Mouse (Mus musculus): ENCODE measurements at regions not wholly inside any gene's neighbourhood (a gene's known extent, or its start where the extent isn't known, plus 50 kb on each side); places are given as distances from the start of the nearest gene placed in this dataset.
A peak's percentile ranks its signal among the peaks of the same experiment; 100 is the strongest.

GRCm38 (mm10) chr1:76075685-76076455 is 529.8 kb downstream of the Slc4a3 start:
- H3K36me3 ChIP-seq (ENCODE audit: control insufficient read depth, insufficient read depth) = no peaks in the 10 kb centered on the region
- no peak overlapping the region for H3K4me2 ChIP-seq (ENCODE audit: low read depth, low read length)
- H3K9me3 ChIP-seq (replicated peaks; ENCODE audit: control insufficient read depth, low read length) = no peaks in the 10 kb centered on the region
- no peak overlapping the region for H3K4me3 ChIP-seq (ENCODE audit: low read length)
- no peak overlapping the region for H3K27ac ChIP-seq (ENCODE audit: low read length)
- no peak for ATAC-seq (replicated peaks; ENCODE audit: extremely low read depth, insufficient read depth, low FRiP score)
- 74% methylated on average over 10 of the region's 10 CpGs for WGBS
- H3K9ac ChIP-seq (ENCODE audit: low read length) = no peak overlapping the region
- peaks cover 8% of the 10 kb centered on the region; the same call in 1 of the 2 replicates for H3K4me1 ChIP-seq (ENCODE audit: control insufficient read depth, insufficient read depth, low read length)
- no peaks in the 10 kb centered on the region for H3K27me3 ChIP-seq (ENCODE audit: control insufficient read depth, insufficient read depth, low read length)

- no peak overlapping the region for H3K27ac ChIP-seq (ENCODE audit: low read length)
- no peaks in the 10 kb centered on the region for H3K27me3 ChIP-seq (ENCODE audit: control insufficient read depth, insufficient read depth, low read length)
- WGBS = 78% methylated on average over 6 of the region's 6 CpGs
- no peak overlapping the region for H3K4me3 ChIP-seq (ENCODE audit: low read length)
- ATAC-seq (replicated peaks; ENCODE audit: extremely low read depth, insufficient read depth, low FRiP score) = no peak
- H3K9ac ChIP-seq (ENCODE audit: low read length) = no peak overlapping the region
- no peaks in the 10 kb centered on the region for H3K36me3 ChIP-seq (ENCODE audit: control insufficient read depth, insufficient read depth)
- no peaks in the 10 kb centered on the region for H3K9me3 ChIP-seq (replicated peaks; ENCODE audit: control insufficient read depth, low read length)
- H3K4me1 ChIP-seq (ENCODE audit: control insufficient read depth, insufficient read depth, low read length) = peaks cover 26% of the 10 kb centered on the region
- no peak overlapping the region for H3K4me2 ChIP-seq (ENCODE audit: low read depth, low read length)
These were observed 534.2 kb downstream of the Slc4a3 start for GRCm38 (mm10) chr1:76080241-76080640.

- Histone ChIP-seq H3K36me3 (ENCODE audit: control insufficient read depth, insufficient read depth) (no peaks in the 10 kb centered on the region), H3K4me3 (ENCODE audit: low read length) (no peak overlapping the region), H3K27ac (ENCODE audit: low read length) (no peak overlapping the region), H3K4me2 (ENCODE audit: low read depth, low read length) (no peak overlapping the region), H3K27me3 (ENCODE audit: control insufficient read depth, insufficient read depth, low read length) (no peaks in the 10 kb centered on the region), H3K4me1 (ENCODE audit: control insufficient read depth, insufficient read depth, low read length) (peaks cover 21% of the 10 kb centered on the region), H3K9me3 (replicated peaks; ENCODE audit: control insufficient read depth, low read length) (no peaks in the 10 kb centered on the region), H3K9ac (ENCODE audit: low read length) (no peak overlapping the region)
- 49% methylated on average over 4 of the region's 4 CpGs for WGBS
- ATAC-seq (replicated peaks; ENCODE audit: extremely low read depth, insufficient read depth, low FRiP score) = no peak
These were observed 535.6 kb downstream of the Slc4a3 start for GRCm38 (mm10) chr1:76081700-76082099.

GRCm38 (mm10) chr1:76083273-76084036 is 537.4 kb downstream of the Slc4a3 start:
- Histone ChIP-seq H3K4me1 (ENCODE audit: control insufficient read depth, insufficient read depth, low read length) (peaks cover 21% of the 10 kb centered on the region), H3K36me3 (ENCODE audit: control insufficient read depth, insufficient read depth) (no peaks in the 10 kb centered on the region), H3K9me3 (replicated peaks; ENCODE audit: control insufficient read depth, low read length) (no peaks in the 10 kb centered on the region), H3K4me2 (ENCODE audit: low read depth, low read length) (no peak overlapping the region), H3K9ac (ENCODE audit: low read length) (no peak overlapping the region), H3K4me3 (ENCODE audit: low read length) (no peak overlapping the region), H3K27me3 (ENCODE audit: control insufficient read depth, insufficient read depth, low read length) (no peaks in the 10 kb centered on the region), H3K27ac (ENCODE audit: low read length) (peak overlapping the region; percentile 89)
- peak; percentile 94 for ATAC-seq (replicated peaks; ENCODE audit: extremely low read depth, insufficient read depth, low FRiP score)
- 65% methylated on average over 3 of the region's 3 CpGs for WGBS

GRCm38 (mm10) chr1:76091031-76091430 is 545.0 kb downstream of the Slc4a3 start:
- H3K4me3 ChIP-seq (ENCODE audit: low read length) = no peak overlapping the region
- H3K36me3 ChIP-seq (ENCODE audit: control insufficient read depth, insufficient read depth) = no peaks in the 10 kb centered on the region
- ATAC-seq (replicated peaks; ENCODE audit: extremely low read depth, insufficient read depth, low FRiP score) = no peak
- H3K9ac ChIP-seq (ENCODE audit: low read length) = no peak overlapping the region
- H3K27ac ChIP-seq (ENCODE audit: low read length) = no peak overlapping the region
- H3K27me3 ChIP-seq (ENCODE audit: control insufficient read depth, insufficient read depth, low read length) = no peaks in the 10 kb centered on the region
- H3K4me2 ChIP-seq (ENCODE audit: low read depth, low read length) = no peak overlapping the region
- 47% methylated on average over 5 of the region's 5 CpGs for WGBS
- no peaks in the 10 kb centered on the region for H3K9me3 ChIP-seq (replicated peaks; ENCODE audit: control insufficient read depth, low read length)
- H3K4me1 ChIP-seq (ENCODE audit: control insufficient read depth, insufficient read depth, low read length) = no peaks in the 10 kb centered on the region

GRCm38 (mm10) chr1:76113281-76113680 is 567.2 kb downstream of the Slc4a3 start:
- no peaks in the 10 kb centered on the region for H3K36me3 ChIP-seq (ENCODE audit: control insufficient read depth, insufficient read depth)
- WGBS = 76% methylated on average over 3 of the region's 3 CpGs
- no peak for ATAC-seq (replicated peaks; ENCODE audit: extremely low read depth, insufficient read depth, low FRiP score)
- no peaks in the 10 kb centered on the region for H3K4me1 ChIP-seq (ENCODE audit: control insufficient read depth, insufficient read depth, low read length)
- no peak overlapping the region for H3K4me2 ChIP-seq (ENCODE audit: low read depth, low read length)
- H3K9ac ChIP-seq (ENCODE audit: low read length) = no peak overlapping the region
- H3K9me3 ChIP-seq (replicated peaks; ENCODE audit: control insufficient read depth, low read length) = no peaks in the 10 kb centered on the region
- H3K27me3 ChIP-seq (ENCODE audit: control insufficient read depth, insufficient read depth, low read length) = no peaks in the 10 kb centered on the region
- H3K4me3 ChIP-seq (ENCODE audit: low read length) = no peak overlapping the region
- no peak overlapping the region for H3K27ac ChIP-seq (ENCODE audit: low read length)

GRCm38 (mm10) chr1:76120840-76121239 is 574.8 kb downstream of the Slc4a3 start:
- no peaks in the 10 kb centered on the region for H3K36me3 ChIP-seq (ENCODE audit: control insufficient read depth, insufficient read depth)
- WGBS = 77% methylated on average over 4 of the region's 4 CpGs
- H3K4me2 ChIP-seq (ENCODE audit: low read depth, low read length) = no peak overlapping the region
- no peak overlapping the region for H3K27ac ChIP-seq (ENCODE audit: low read length)
- no peak overlapping the region for H3K4me3 ChIP-seq (ENCODE audit: low read length)
- H3K9ac ChIP-seq (ENCODE audit: low read length) = no peak overlapping the region
- no peak for ATAC-seq (replicated peaks; ENCODE audit: extremely low read depth, insufficient read depth, low FRiP score)
- H3K4me1 ChIP-seq (ENCODE audit: control insufficient read depth, insufficient read depth, low read length) = no peaks in the 10 kb centered on the region
- H3K27me3 ChIP-seq (ENCODE audit: control insufficient read depth, insufficient read depth, low read length) = no peaks in the 10 kb centered on the region
- no peaks in the 10 kb centered on the region for H3K9me3 ChIP-seq (replicated peaks; ENCODE audit: control insufficient read depth, low read length)

- no peak overlapping the region for H3K4me2 ChIP-seq (ENCODE audit: low read depth, low read length)
- H3K27ac ChIP-seq (ENCODE audit: low read length) = no peak overlapping the region
- H3K36me3 ChIP-seq (ENCODE audit: control insufficient read depth, insufficient read depth) = no peaks in the 10 kb centered on the region
- H3K9me3 ChIP-seq (replicated peaks; ENCODE audit: control insufficient read depth, low read length) = no peaks in the 10 kb centered on the region
- peak; percentile 60; the same call in 1 of the 2 replicates for ATAC-seq (replicated peaks; ENCODE audit: extremely low read depth, insufficient read depth, low FRiP score)
- no peaks in the 10 kb centered on the region for H3K4me1 ChIP-seq (ENCODE audit: control insufficient read depth, insufficient read depth, low read length)
- 37% methylated on average over 4 of the region's 4 CpGs for WGBS
- H3K4me3 ChIP-seq (ENCODE audit: low read length) = no peak overlapping the region
- no peak overlapping the region for H3K9ac ChIP-seq (ENCODE audit: low read length)
- H3K27me3 ChIP-seq (ENCODE audit: control insufficient read depth, insufficient read depth, low read length) = no peaks in the 10 kb centered on the region
These were observed 584.3 kb downstream of the Slc4a3 start for GRCm38 (mm10) chr1:76130353-76130752.

- H3K4me1 ChIP-seq (ENCODE audit: control insufficient read depth, insufficient read depth, low read length) = no peaks in the 10 kb centered on the region
- no peaks in the 10 kb centered on the region for H3K9me3 ChIP-seq (replicated peaks; ENCODE audit: control insufficient read depth, low read length)
- WGBS = 71% methylated on average over 1 of the region's 1 CpGs
- H3K27ac ChIP-seq (ENCODE audit: low read length) = no peak overlapping the region
- H3K4me2 ChIP-seq (ENCODE audit: low read depth, low read length) = no peak overlapping the region
- no peak overlapping the region for H3K9ac ChIP-seq (ENCODE audit: low read length)
- no peak overlapping the region for H3K4me3 ChIP-seq (ENCODE audit: low read length)
- no peaks in the 10 kb centered on the region for H3K36me3 ChIP-seq (ENCODE audit: control insufficient read depth, insufficient read depth)
- no peaks in the 10 kb centered on the region for H3K27me3 ChIP-seq (ENCODE audit: control insufficient read depth, insufficient read depth, low read length)
- ATAC-seq (replicated peaks; ENCODE audit: extremely low read depth, insufficient read depth, low FRiP score) = no peak
These were observed 590.7 kb downstream of the Slc4a3 start for GRCm38 (mm10) chr1:76136810-76137209.
